Mouse (Mus musculus): ENCODE measurements around the gene Ankrd61. TPM values are rescaled to one million over a fixed set of nuclear protein-coding genes. Genes with fewer than 3 reads are reported as not detected.

Gene Ankrd61
- not detected in 2 replicates for polyA plus RNA-seq (2012; ENCODE audit: insufficient read depth, insufficient read length, low replicate concordance, missing spikeins)

DNA sequence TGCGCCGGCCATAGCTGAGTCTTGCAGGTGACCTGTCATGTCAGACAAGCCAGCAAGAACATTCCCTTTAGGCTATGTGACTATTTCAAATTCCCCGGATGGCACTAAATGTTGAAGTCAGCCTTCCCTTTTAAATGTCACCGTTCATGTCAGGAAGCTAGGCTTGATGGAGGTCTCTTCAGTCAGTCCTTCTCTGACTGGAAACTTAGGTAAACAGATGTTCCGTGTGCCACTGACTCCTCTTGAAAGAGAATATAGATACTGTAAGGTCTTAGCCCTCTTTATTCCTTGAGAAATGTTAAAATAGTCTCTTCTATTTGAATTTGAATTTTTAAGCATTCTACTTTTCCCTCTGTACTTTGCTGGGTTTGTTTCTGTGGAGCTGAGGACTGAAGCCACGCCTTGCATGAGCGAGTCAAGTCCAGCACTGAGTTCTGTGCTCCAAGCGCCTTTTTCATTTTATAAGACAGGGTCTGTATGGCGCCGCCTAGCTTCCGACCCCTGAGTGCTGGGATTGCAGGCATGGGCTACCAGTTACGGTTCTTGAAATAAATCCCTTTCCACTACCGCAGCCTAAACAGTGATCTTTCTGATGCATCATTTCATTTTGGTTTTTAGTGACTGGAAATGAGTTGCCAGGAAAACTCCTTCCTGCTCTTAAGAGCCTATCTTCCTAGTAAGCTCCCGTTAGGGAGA, at the start of gene Ankrd61:
Gene Ankrd61, minus strand, starts transcription at position 51 of the 696 bp plus-strand sequence.
- 91% methylated on average over 14 of the region's 14 CpGs for WGBS

DNA sequence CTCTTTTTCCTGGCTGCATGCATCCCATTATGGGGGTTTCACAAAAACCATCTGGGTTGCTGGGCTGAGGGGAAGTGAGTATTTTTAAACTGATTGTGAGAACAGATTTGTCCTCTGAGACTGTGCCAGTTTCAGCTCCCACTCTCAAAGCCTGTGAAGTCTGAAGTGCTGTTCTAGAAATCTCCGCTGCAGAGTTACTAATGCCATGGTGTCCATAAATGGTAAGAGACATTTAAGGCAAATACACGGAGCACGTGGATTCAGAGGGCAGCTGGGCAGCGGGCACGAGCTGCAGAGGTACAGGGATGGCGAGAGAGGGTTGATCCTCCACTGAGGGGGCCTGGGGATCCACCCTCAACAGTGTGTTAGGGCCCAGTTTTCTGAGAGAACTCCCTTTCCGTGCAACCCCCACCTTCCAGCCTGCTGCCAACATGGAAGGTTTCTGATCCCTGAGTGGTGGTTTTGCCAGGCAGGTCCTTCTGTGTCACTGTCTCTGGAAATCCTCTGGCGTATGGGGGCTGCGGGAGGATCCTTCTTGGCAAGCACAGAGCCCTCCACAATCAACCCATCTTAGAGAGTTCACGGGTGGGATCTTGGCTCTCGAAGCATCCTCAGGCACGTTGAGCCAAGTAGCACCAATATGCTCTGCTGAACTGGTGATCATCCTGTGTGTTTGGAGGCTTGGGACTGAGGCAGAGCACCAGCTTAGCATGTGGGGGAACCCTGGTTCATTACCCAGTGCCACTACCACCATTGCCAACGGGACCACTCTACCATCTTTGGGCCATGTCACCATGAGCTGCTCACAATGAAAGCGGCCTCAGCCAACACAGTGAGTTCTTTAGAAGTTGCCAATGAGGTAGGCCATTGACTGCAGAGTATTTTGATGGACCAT, 46.0 kb upstream of the Ankrd61 start:
- Histone ChIP-seq H3K4me3 (ENCODE audit: insufficient read depth, low read depth, low read length) (no peak overlapping the region), H3K4me1 (ENCODE audit: control insufficient read depth, insufficient read depth, low read length) (peaks cover 14% of the 10 kb centered on the region), H3K27ac (ENCODE audit: insufficient read depth, low read depth, low read length) (peak overlapping the region; percentile 74)
- TF ChIP-seq POLR2A (IDR thresholded peaks at IDR 0.05; ENCODE audit: insufficient read depth, low read depth, low read length) = no peak
- no peak for TF ChIP-seq CTCF (IDR thresholded peaks at IDR 0.05; ENCODE audit: insufficient read depth, low read depth, low read length)
- 49% methylated on average over 14 of the region's 14 CpGs for WGBS

More for the DNA sequence above, at the start of gene Ankrd61:
- TF ChIP-seq POLR2A (IDR thresholded peaks at IDR 0.05; ENCODE audit: insufficient read depth, low read depth, low read length) = no peak
- TF ChIP-seq CTCF (IDR thresholded peaks at IDR 0.05; ENCODE audit: insufficient read depth, low read depth, low read length) = no peak
- no peak within 1 kb of the TSS for H3K4me3 ChIP-seq (ENCODE audit: insufficient read depth, low read depth, low read length)
- H3K27ac ChIP-seq (ENCODE audit: insufficient read depth, low read depth, low read length) = no peak within 1 kb of the TSS
- no peaks in the 10 kb centered on the region for H3K4me1 ChIP-seq (ENCODE audit: control insufficient read depth, insufficient read depth, low read length)

DNA sequence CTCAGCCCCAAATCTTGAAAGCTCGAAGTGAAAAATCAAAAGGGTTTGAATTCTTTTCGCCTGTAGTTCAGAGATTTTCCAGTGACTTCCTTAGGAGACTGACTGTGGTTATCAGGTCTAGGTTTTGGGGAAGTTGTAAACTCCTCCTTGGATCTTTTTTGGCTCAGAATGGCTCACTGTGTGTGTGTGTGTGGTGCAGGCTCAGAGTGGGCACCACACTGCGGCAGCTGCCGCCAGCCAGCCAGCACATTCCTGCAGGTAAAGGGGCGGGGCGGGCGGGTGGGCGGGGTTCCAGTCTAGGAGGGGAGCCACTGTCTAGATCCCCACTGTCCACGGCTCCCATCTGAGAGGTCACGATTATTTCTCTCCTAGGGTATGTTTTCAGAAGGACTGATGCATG, 44.1 kb upstream of the Ankrd61 start:
- Histone ChIP-seq H3K4me1 (ENCODE audit: control insufficient read depth, insufficient read depth, low read length) (peaks cover 14% of the 10 kb centered on the region), H3K27ac (ENCODE audit: insufficient read depth, low read depth, low read length) (no peak overlapping the region)
- WGBS = 29% methylated on average over 10 of the region's 10 CpGs

DNA sequence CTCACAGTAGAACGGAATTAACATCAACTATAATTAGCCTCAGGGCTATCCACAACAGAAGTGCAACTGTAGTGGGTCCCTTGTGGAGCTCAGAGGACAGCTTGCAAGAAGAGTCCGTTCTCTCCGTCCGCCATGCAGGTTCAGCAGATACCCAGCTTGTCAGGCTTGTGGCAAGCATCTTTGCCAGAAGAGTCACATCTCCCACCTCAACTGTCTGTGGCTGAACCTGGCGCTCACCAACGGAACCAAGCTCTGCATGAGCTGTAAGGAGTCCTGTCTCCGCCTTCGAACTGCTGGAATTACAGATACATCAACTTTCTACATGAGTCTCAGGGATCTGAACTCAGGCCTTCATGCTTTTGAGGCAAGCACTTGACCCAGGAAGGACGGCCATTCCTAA, 38.7 kb upstream of the Ankrd61 start:
- TF ChIP-seq CTCF (IDR thresholded peaks at IDR 0.05; ENCODE audit: insufficient read depth, low read depth, low read length) (no peak), POLR2A (IDR thresholded peaks at IDR 0.05; ENCODE audit: insufficient read depth, low read depth, low read length) (no peak)
- 71% methylated on average over 9 of the region's 9 CpGs for WGBS
- no peak overlapping the region for H3K4me3 ChIP-seq (ENCODE audit: insufficient read depth, low read depth, low read length)
- peaks cover 7% of the 10 kb centered on the region for H3K4me1 ChIP-seq (ENCODE audit: control insufficient read depth, insufficient read depth, low read length)
- H3K27ac ChIP-seq (ENCODE audit: insufficient read depth, low read depth, low read length) = no peak overlapping the region

More for the DNA sequence above, 44.1 kb upstream of the Ankrd61 start:
- H3K4me3 ChIP-seq (ENCODE audit: insufficient read depth, low read depth, low read length) = no peak overlapping the region
- TF ChIP-seq CTCF (IDR thresholded peaks at IDR 0.05; ENCODE audit: insufficient read depth, low read depth, low read length) (no peak), POLR2A (IDR thresholded peaks at IDR 0.05; ENCODE audit: insufficient read depth, low read depth, low read length) (no peak)

DNA sequence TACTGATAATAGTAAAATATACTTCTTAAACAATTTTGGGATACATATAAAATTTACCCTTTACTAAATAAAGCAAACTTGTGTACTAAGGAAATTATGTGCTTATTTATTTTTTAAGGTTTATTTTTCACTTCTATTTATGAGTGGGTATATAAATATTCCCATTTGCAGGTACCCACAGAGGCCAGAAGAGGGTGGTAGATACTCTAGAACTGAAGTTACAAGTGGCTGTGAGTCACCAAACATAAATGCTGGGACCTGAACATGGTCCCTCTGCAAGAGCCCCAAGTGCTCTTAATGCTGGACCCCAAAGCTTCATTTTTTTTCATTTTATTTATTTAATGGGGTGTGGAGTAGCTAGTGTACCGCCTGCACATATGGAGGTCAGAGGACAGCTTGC, 36.4 kb upstream of the Ankrd61 start:
- Histone ChIP-seq H3K4me3 (ENCODE audit: insufficient read depth, low read depth, low read length) (no peak overlapping the region), H3K27ac (ENCODE audit: insufficient read depth, low read depth, low read length) (no peak overlapping the region), H3K4me1 (ENCODE audit: control insufficient read depth, insufficient read depth, low read length) (peaks cover 7% of the 10 kb centered on the region)
- TF ChIP-seq POLR2A (IDR thresholded peaks at IDR 0.05; ENCODE audit: insufficient read depth, low read depth, low read length) (no peak), CTCF (IDR thresholded peaks at IDR 0.05; ENCODE audit: insufficient read depth, low read depth, low read length) (no peak)
- 90% methylated on average over 1 of the region's 1 CpGs for WGBS

DNA sequence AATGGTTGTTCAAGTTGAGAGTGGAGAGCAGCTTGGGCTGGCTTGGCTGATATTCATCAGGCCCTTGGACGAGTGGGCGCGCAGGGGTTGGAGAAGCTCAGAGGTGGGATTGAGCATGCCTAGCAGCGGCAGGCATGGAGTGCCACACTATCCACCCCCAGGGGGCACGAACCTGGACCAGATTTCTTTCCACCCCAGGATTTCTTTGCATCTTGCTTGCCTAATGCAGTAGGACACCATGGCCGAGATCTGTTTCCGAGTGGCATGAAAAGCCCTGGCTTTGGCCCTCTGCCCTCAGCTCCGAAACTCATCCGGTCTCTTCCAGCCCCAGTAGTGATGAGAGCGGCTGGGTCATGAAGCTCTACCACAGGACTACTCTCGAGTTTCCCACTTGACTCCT, 35.9 kb upstream of the Ankrd61 start:
- TF ChIP-seq CTCF (IDR thresholded peaks at IDR 0.05; ENCODE audit: insufficient read depth, low read depth, low read length) (no peak), POLR2A (IDR thresholded peaks at IDR 0.05; ENCODE audit: insufficient read depth, low read depth, low read length) (no peak)
- peaks cover 7% of the 10 kb centered on the region for H3K4me1 ChIP-seq (ENCODE audit: control insufficient read depth, insufficient read depth, low read length)
- H3K4me3 ChIP-seq (ENCODE audit: insufficient read depth, low read depth, low read length) = no peak overlapping the region; the same call in 1 of the 2 replicates
- no peak overlapping the region for H3K27ac ChIP-seq (ENCODE audit: insufficient read depth, low read depth, low read length)
- WGBS = 70% methylated on average over 11 of the region's 11 CpGs

DNA sequence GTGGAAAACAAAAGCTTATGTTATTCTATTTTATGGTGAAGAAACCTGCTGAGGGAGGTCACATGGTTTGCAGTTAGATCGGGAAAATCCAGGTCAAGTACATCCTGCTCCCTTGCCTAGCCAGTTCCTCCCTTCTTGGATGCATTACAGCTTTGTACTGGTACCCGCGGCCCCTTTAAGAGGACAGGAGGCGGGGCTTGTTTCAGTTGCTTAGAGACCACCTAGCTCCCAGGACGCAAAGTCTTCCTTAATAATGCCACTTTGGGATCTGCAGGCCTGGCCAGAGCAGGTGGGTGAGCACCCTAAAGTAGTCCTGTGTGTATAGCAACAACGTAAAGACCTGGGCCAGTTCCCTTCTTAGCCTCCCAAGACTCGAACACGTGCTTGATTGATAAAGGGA, 35.3 kb upstream of the Ankrd61 start, which contains the start of gene Rsph10b:
Gene Rsph10b, plus strand, starts transcription at position 205 of the 400 bp plus-strand sequence.
- TF ChIP-seq CTCF (IDR thresholded peaks at IDR 0.05; ENCODE audit: insufficient read depth, low read depth, low read length) = no peak
- TF ChIP-seq POLR2A (IDR thresholded peaks at IDR 0.05; ENCODE audit: insufficient read depth, low read depth, low read length) = no peak
- Histone ChIP-seq H3K4me1 (ENCODE audit: control insufficient read depth, insufficient read depth, low read length) (peaks cover 7% of the 10 kb centered on the region), H3K4me3 (ENCODE audit: insufficient read depth, low read depth, low read length) (peak within 1 kb of the TSS; percentile 15; the same call in 1 of the 2 replicates), H3K27ac (ENCODE audit: insufficient read depth, low read depth, low read length) (no peak within 1 kb of the TSS)
- WGBS = 16% methylated on average over 8 of the region's 8 CpGs

DNA sequence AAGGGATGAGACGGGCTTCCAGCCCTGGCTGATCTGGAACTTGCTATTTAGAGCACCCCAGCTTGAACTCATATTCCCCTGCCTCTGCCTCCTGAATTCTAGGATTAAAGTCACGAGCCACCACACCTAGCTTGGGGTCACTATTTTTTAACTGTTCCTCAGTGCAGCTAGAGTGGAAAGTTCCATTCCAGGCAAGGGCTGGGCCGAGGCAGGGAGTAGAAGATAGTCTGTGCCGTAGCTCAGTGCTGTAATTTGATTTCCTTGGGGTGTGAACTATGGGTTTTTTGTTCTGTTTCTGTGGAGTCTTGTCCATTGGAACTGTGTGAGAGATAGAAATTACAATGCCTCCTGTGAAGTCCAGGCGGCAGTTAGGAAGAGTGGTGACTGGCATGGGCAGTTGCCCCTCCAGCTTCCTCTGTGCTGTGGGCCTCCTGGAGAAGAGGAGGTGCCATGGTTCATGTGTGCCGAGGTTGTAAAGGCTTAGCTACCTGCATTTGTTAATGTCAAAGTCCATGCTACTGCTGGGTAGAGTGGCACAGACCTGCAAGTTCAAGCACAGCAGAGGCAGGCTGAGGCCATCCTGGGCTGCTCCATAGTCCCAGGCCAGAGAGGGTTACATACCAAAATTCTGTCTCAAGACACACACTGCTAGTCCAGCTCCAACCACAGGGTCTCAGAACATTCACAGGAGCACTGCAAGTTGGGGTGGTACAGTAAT, 34.5 kb upstream of the Ankrd61 start:
- Histone ChIP-seq H3K4me1 (ENCODE audit: control insufficient read depth, insufficient read depth, low read length) (peaks cover 7% of the 10 kb centered on the region), H3K4me3 (ENCODE audit: insufficient read depth, low read depth, low read length) (no peak overlapping the region), H3K27ac (ENCODE audit: insufficient read depth, low read depth, low read length) (no peak overlapping the region)
- WGBS = 81% methylated on average over 6 of the region's 6 CpGs
- TF ChIP-seq POLR2A (IDR thresholded peaks at IDR 0.05; ENCODE audit: insufficient read depth, low read depth, low read length) (no peak), CTCF (IDR thresholded peaks at IDR 0.05; ENCODE audit: insufficient read depth, low read depth, low read length) (no peak)
